Mouse (Mus musculus) forebrain, embryonic 13.5 days (tissue): Measurements from ENCODE around the gene Ftl1. TPM values are rescaled to one million over a fixed set of nuclear protein-coding genes. Genes with fewer than 3 reads are reported as not detected.

Experiments used
- ATAC-seq: fragments of 200-750 bp; cut with Nextera tagmentation; 2 replicates; pipeline ENCODE4 v1.8.0; 2017
- H3K27ac ChIP-seq: fragments of 300-500 bp; sonication (generic); 2 replicates; pipeline ENCODE4 v1.5.1; 2015; ENCODE audit warnings: inconsistent platforms, mild to moderate bottlenecking, moderate library complexity
- H3K27me3 ChIP-seq: fragments of 300-500 bp; sonication (generic); 2 replicates; pipeline ENCODE4 v1.6.1; 2015; ENCODE audit warnings: mild to moderate bottlenecking, inconsistent platforms
- H3K36me3 ChIP-seq: fragments of 300-500 bp; sonication (generic); 2 replicates; pipeline ENCODE4 v1.6.1; 2015; ENCODE audit warnings: mild to moderate bottlenecking, inconsistent platforms; ENCODE audit not compliant: poor library complexity, severe bottlenecking
- H3K4me1 ChIP-seq: fragments of 300-500 bp; sonication (generic); 2 replicates; pipeline ENCODE4 v1.6.1; 2015; ENCODE audit warnings: inconsistent platforms
- H3K4me2 ChIP-seq: fragments of 300-500 bp; sonication (generic); 2 replicates; pipeline ENCODE4 v1.6.1; 2015; ENCODE audit warnings: inconsistent platforms, mild to moderate bottlenecking, moderate library complexity
- H3K4me3 ChIP-seq: fragments of 300-500 bp; sonication (generic); 2 replicates; pipeline ENCODE4 v1.5.1; 2015; ENCODE audit warnings: mild to moderate bottlenecking, inconsistent platforms
- H3K9ac ChIP-seq: fragments of 300-500 bp; sonication (generic); 2 replicates; pipeline ENCODE4 v1.6.1; 2015; ENCODE audit warnings: mild to moderate bottlenecking, inconsistent platforms
- H3K9me3 ChIP-seq: fragments of 300-500 bp; sonication (generic); replicated peaks from 2 replicates; pipeline ENCODE4 v1.6.1; 2016; ENCODE audit warnings: inconsistent platforms
- WGBS: fragments of 180-500 bp; shearing (Covaris S2); methylation state at CpG from one replicate; pipeline ENCODE4 v1.1.7; 2015; 5-methylcytosine and 5-hydroxymethylcytosine counted together
- polyA plus RNA-seq: library from polyadenylated mRNA; unstranded; fragments of >200 nt; fragmentation: Nextera tagmentation; extraction: Ambion mirVana; gene quantifications from 2 replicates; pipeline ENCODE4 v1.2.1, GENCODE M21; 2015

Gene Ftl1
- polyA plus RNA-seq, 1 experiment from 2014 or later, result 6,730 TPM

DNA sequence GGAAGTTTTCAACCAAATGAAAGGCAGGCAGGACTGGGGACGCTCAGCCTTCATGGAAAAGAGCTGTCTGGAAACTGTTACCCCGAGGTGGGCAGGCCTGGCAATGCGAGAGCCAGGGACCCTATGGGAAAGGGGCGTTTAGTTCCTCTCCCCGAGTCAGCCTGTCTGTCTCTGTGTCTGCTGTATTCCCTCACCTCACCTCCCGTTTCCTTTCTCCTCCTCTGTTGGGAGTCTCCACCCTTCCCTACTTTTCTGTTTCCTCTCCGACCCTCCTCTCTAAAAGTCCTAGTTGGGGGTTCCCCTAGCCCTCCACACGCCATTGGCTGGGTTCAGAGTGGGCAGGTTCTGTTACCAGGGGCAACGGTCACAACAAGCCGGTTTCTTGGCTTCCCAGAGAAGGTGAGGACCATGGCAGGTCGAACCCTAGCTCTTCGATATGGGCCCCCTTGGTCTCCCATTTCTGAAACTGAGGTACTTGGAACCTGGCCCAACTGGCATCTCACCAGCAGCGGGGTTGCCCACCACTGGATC is 41.7 kb downstream of the Ftl1 start:
- H3K9me3 ChIP-seq, result no peaks in the 10 kb centered on the region
- H3K27me3 ChIP-seq, result peaks cover 81% of the 10 kb centered on the region
- no peak for ATAC-seq
- H3K4me3 ChIP-seq, result no peak overlapping the region
- peaks cover 16% of the 10 kb centered on the region for H3K4me1 ChIP-seq
- no peak overlapping the region for H3K4me2 ChIP-seq
- H3K36me3 ChIP-seq, result peaks cover 29% of the 10 kb centered on the region
- no peak overlapping the region for H3K27ac ChIP-seq
- 12% methylated on average over 13 of the region's 13 CpGs for WGBS
- no peak overlapping the region for H3K9ac ChIP-seq

DNA sequence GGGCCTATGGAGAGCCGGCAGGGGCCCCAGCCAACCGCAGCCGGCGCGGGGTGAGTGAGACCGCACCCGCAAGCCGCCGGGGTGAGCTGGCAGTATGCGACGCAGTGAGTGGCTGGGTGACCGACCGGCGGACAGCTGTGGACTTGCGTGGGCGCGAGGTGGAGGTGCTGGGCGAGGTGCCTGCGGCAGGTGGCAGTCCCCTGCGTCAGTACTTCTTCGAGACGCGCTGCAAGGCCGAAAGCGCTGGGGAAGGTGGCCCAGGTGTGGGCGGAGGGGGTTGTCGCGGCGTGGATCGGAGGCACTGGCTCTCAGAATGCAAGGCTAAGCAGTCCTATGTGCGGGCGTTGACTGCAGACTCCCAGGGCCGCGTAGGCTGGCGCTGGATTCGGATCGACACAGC is 44.0 kb downstream of the Ftl1 start:
- peaks cover 18% of the 10 kb centered on the region for H3K4me1 ChIP-seq
- peaks cover 99% of the 10 kb centered on the region for H3K27me3 ChIP-seq
- H3K36me3 ChIP-seq, result peaks cover 5% of the 10 kb centered on the region
- no peak for ATAC-seq
- H3K4me3 ChIP-seq, result 0 out of 2 replicates have a peak overlapping the region, but pooled peaks have one; percentile 1
- no peak overlapping the region for H3K4me2 ChIP-seq
- H3K9ac ChIP-seq, result no peak overlapping the region
- no peak overlapping the region for H3K27ac ChIP-seq
- H3K9me3 ChIP-seq, result no peaks in the 10 kb centered on the region
- 11% methylated on average over 33 of the region's 37 CpGs for WGBS

GRCm38 (mm10) chr7:45414740-45415224 is 44.9 kb downstream of the Ftl1 start:
- H3K27ac ChIP-seq, result no peak overlapping the region
- no peak overlapping the region for H3K4me3 ChIP-seq
- H3K9me3 ChIP-seq, result no peaks in the 10 kb centered on the region
- H3K9ac ChIP-seq, result no peak overlapping the region
- peaks cover 99% of the 10 kb centered on the region for H3K27me3 ChIP-seq
- H3K36me3 ChIP-seq, result no peaks in the 10 kb centered on the region
- peaks cover 18% of the 10 kb centered on the region for H3K4me1 ChIP-seq
- no peak for ATAC-seq
- H3K4me2 ChIP-seq, result no peak overlapping the region
- 48% methylated on average over 12 of the region's 12 CpGs for WGBS

GRCm38 (mm10) chr7:45413864-45414739 is 45.6 kb downstream of the Ftl1 start:
- ATAC-seq, result peak; percentile 16; the same call in 1 of the 2 replicates
- WGBS, result under 1% methylated on average over 26 of the region's 27 CpGs
- Histone ChIP-seq H3K4me1 (peaks cover 18% of the 10 kb centered on the region), H3K4me3 (peak overlapping the region; percentile 45), H3K4me2 (peak overlapping the region; percentile 67), H3K9me3 (no peaks in the 10 kb centered on the region), H3K9ac (peak overlapping the region; percentile 50), H3K27ac (no peak overlapping the region), H3K36me3 (no peaks in the 10 kb centered on the region), H3K27me3 (peaks cover 99% of the 10 kb centered on the region)

GRCm38 (mm10) chr7:45413113-45413863 is 46.4 kb downstream of the Ftl1 start, which contains the start of gene Ntf5:
Gene Ntf5, plus strand, starts transcription at chr7:45413695.
- WGBS, result 3% methylated on average over 29 of the region's 45 CpGs
- H3K9me3 ChIP-seq, result no peaks in the 10 kb centered on the region
- no peak within 1 kb of the TSS for H3K27ac ChIP-seq
- H3K36me3 ChIP-seq, result no peaks in the 10 kb centered on the region
- peak within 1 kb of the TSS; percentile 45 for H3K4me3 ChIP-seq
- peak; percentile 57 for ATAC-seq
- peaks cover 99% of the 10 kb centered on the region for H3K27me3 ChIP-seq
- peak within 1 kb of the TSS; percentile 67 for H3K4me2 ChIP-seq
- peaks cover 18% of the 10 kb centered on the region for H3K4me1 ChIP-seq
- H3K9ac ChIP-seq, result peak within 1 kb of the TSS; percentile 50

GRCm38 (mm10) chr7:45412421-45412820 is 47.3 kb downstream of the Ftl1 start:
- Histone ChIP-seq H3K4me3 (no peak overlapping the region), H3K27me3 (peaks cover 99% of the 10 kb centered on the region), H3K4me1 (peaks cover 18% of the 10 kb centered on the region), H3K9me3 (no peaks in the 10 kb centered on the region), H3K36me3 (no peaks in the 10 kb centered on the region), H3K4me2 (no peak overlapping the region), H3K9ac (no peak overlapping the region), H3K27ac (no peak overlapping the region)
- no peak for ATAC-seq
- 71% methylated on average over 2 of the region's 2 CpGs for WGBS

DNA sequence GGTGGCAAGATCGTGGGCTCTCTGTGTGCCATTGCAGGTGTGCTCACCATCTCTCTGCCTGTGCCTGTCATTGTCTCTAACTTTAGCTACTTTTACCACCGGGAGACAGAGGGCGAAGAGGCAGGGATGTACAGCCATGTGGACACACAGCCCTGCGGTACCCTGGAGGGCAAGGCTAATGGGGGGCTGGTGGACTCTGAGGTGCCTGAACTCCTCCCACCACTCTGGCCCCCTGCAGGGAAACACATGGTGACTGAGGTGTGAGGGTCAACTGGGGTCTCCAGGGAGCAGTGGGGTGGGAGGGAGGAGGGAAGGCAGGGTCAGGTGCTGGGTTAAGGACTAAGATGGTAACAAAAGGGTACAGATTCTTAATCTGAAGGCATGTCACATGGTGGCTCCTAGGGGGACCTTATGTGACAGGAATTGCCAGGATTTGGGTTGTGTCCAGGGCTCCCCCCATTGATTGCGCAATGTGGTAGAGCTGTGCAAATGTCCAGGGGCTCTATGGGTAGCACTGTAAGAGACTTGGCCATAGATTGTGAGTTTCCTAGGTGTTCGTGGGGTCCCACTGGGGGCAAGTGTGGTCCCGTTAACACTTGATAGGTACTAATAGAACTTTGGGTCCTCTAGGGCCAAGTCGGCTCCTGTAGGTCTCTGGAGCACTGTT is 50.1 kb downstream of the Ftl1 start:
- Histone ChIP-seq H3K4me3 (no peak overlapping the region), H3K27ac (no peak overlapping the region), H3K4me2 (no peak overlapping the region), H3K36me3 (no peaks in the 10 kb centered on the region), H3K9ac (no peak overlapping the region), H3K27me3 (peaks cover 99% of the 10 kb centered on the region), H3K4me1 (peaks cover 25% of the 10 kb centered on the region), H3K9me3 (no peaks in the 10 kb centered on the region)
- no peak for ATAC-seq
- WGBS, result 87% methylated on average over 8 of the region's 8 CpGs

DNA sequence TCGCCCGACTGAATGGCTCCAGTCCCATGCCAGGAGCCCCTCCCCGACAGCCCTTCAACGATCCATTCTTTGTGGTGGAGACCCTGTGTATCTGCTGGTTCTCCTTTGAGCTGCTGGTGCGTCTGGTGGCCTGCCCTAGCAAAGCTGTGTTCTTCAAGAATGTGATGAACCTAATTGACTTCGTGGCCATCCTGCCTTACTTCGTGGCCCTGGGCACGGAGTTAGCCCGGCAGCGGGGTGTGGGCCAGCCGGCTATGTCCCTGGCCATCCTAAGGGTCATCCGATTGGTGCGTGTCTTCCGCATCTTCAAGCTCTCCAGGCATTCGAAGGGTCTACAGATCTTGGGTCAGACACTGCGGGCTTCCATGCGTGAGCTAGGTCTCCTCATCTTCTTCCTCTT is 50.7 kb downstream of the Ftl1 start:
- H3K4me1 ChIP-seq, result peaks cover 21% of the 10 kb centered on the region
- H3K4me3 ChIP-seq, result no peak overlapping the region
- no peak overlapping the region for H3K27ac ChIP-seq
- H3K36me3 ChIP-seq, result no peaks in the 10 kb centered on the region
- WGBS, result 89% methylated on average over 17 of the region's 17 CpGs
- H3K9me3 ChIP-seq, result no peaks in the 10 kb centered on the region
- peaks cover 92% of the 10 kb centered on the region for H3K27me3 ChIP-seq
- no peak for ATAC-seq
- no peak overlapping the region for H3K9ac ChIP-seq
- H3K4me2 ChIP-seq, result no peak overlapping the region

- H3K4me3 ChIP-seq, result no peak overlapping the region
- H3K27me3 ChIP-seq, result peaks cover 86% of the 10 kb centered on the region
- H3K36me3 ChIP-seq, result no peaks in the 10 kb centered on the region
- H3K9me3 ChIP-seq, result no peaks in the 10 kb centered on the region
- ATAC-seq, result no peak
- no peak overlapping the region for H3K4me2 ChIP-seq
- peaks cover 15% of the 10 kb centered on the region for H3K4me1 ChIP-seq
- no peak overlapping the region for H3K9ac ChIP-seq
- WGBS, result 70% methylated on average over 7 of the region's 7 CpGs
- no peak overlapping the region for H3K27ac ChIP-seq
Observed at GRCm38 (mm10) chr7:45408351-45408750, 51.3 kb downstream of the Ftl1 start.
